Mouse (Mus musculus) forebrain, embryonic 15.5 days (tissue): ENCODE measurements around the gene Tmem220. TPM values are rescaled to one million over a fixed set of nuclear protein-coding genes. Genes with fewer than 3 reads are reported as not detected.

ENCODE experiments used
- ATAC-seq: fragments of 200-750 bp; cut with Nextera tagmentation; replicated peaks from 2 replicates; pipeline ENCODE4 v1.8.0; 2017; ENCODE audit warnings: mild to moderate bottlenecking, moderate TSS enrichment, moderate library complexity
- H3K27ac ChIP-seq: fragments of 300-500 bp; sonication (generic); replicated peaks from 2 replicates; pipeline ENCODE4 v1.5.1; 2015; ENCODE audit warnings: mild to moderate bottlenecking, inconsistent platforms
- H3K27me3 ChIP-seq: fragments of 300-500 bp; sonication (generic); 2 replicates; pipeline ENCODE4 v1.6.1; 2015; ENCODE audit warnings: inconsistent platforms
- H3K36me3 ChIP-seq: fragments of 300-500 bp; sonication (generic); 2 replicates; pipeline ENCODE4 v1.6.1; 2015; ENCODE audit warnings: mild to moderate bottlenecking, inconsistent platforms
- H3K4me1 ChIP-seq: fragments of 300-500 bp; sonication (generic); 2 replicates; pipeline ENCODE4 v1.6.1; 2015; ENCODE audit warnings: inconsistent platforms
- H3K4me2 ChIP-seq: fragments of 300-500 bp; sonication (generic); replicated peaks from 2 replicates; pipeline ENCODE4 v1.6.1; 2015; ENCODE audit warnings: mild to moderate bottlenecking, inconsistent platforms
- H3K4me3 ChIP-seq: fragments of 300-500 bp; sonication (generic); 2 replicates; pipeline ENCODE4 v1.5.1; 2015; ENCODE audit warnings: mild to moderate bottlenecking, inconsistent platforms
- H3K9ac ChIP-seq: fragments of 300-500 bp; sonication (generic); replicated peaks from 2 replicates; pipeline ENCODE4 v1.6.1; 2015; ENCODE audit warnings: mild to moderate bottlenecking, inconsistent platforms
- H3K9me3 ChIP-seq: fragments of 300-500 bp; sonication (generic); 2 replicates; pipeline ENCODE4 v1.6.1; 2016; ENCODE audit warnings: inconsistent platforms
- WGBS: fragments of 180-500 bp; shearing (Covaris S2); methylation state at CpG from one replicate; pipeline ENCODE4 v1.1.7; 2015; ENCODE audit warnings: mixed read lengths; 5-methylcytosine and 5-hydroxymethylcytosine counted together
- polyA plus RNA-seq: library from polyadenylated mRNA; unstranded; fragments of >200 nt; fragmentation: Nextera tagmentation; extraction: Ambion mirVana; gene quantifications from 2 replicates; pipeline ENCODE4 v1.2.1, GENCODE M21; 2015

The Tmem220 gene
- polyA plus RNA-seq, 1 experiment from 2014 or later = 0.55 TPM

GRCm38 (mm10) chr11:66998467-66999403 is 26.2 kb upstream of the Tmem220 start:
- H3K9me3 ChIP-seq = no peaks in the 10 kb centered on the region
- H3K27ac ChIP-seq = no peak overlapping the region
- H3K9ac ChIP-seq = no peak overlapping the region
- H3K4me3 ChIP-seq = no peak overlapping the region
- no peaks in the 10 kb centered on the region for H3K27me3 ChIP-seq
- no peak overlapping the region for H3K4me2 ChIP-seq
- peaks cover 33% of the 10 kb centered on the region for H3K4me1 ChIP-seq
- H3K36me3 ChIP-seq = no peaks in the 10 kb centered on the region
- ATAC-seq = no peak
- 73% methylated on average over 14 of the region's 14 CpGs for WGBS

- H3K36me3 ChIP-seq = no peaks in the 10 kb centered on the region
- H3K9ac ChIP-seq = no peak overlapping the region
- no peak overlapping the region for H3K4me3 ChIP-seq
- ATAC-seq = peak; percentile 60
- no peaks in the 10 kb centered on the region for H3K27me3 ChIP-seq
- no peak overlapping the region for H3K4me2 ChIP-seq
- no peaks in the 10 kb centered on the region for H3K9me3 ChIP-seq
- H3K27ac ChIP-seq = peak overlapping the region; percentile 85
- WGBS = 44% methylated on average over 4 of the region's 4 CpGs
- H3K4me1 ChIP-seq = peaks cover 33% of the 10 kb centered on the region
Observed at GRCm38 (mm10) chr11:67000671-67001070, 24.3 kb upstream of the Tmem220 start.

DNA sequence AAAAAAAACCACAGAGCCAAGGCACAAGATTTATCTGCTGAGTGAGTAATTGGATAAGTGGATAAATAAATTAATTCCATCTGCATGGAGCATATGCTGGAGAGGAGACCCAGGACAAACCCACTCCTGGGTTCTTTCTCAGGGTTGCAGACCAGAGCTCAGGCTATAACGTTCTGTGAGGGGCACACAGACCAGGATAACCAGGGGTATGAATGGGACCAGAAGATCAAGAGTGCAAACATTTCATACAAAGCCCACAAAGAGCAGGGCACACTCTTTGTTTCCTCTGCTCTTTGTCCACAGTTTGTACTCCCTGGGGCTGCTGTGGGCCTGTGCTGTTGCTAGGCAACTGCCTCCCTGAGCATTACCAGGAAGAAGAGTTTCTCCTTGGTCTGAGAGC is 23.2 kb upstream of the Tmem220 start:
- WGBS = 0% methylated on average over 1 of the region's 1 CpGs
- no peaks in the 10 kb centered on the region for H3K9me3 ChIP-seq
- H3K4me1 ChIP-seq = peaks cover 33% of the 10 kb centered on the region
- ATAC-seq = peak; percentile 55; the same call in 1 of the 2 replicates
- peak overlapping the region; percentile 85 for H3K27ac ChIP-seq
- H3K4me3 ChIP-seq = no peak overlapping the region
- H3K27me3 ChIP-seq = no peaks in the 10 kb centered on the region
- no peak overlapping the region for H3K9ac ChIP-seq
- H3K36me3 ChIP-seq = no peaks in the 10 kb centered on the region
- H3K4me2 ChIP-seq = no peak overlapping the region

GRCm38 (mm10) chr11:67002911-67003310 is 22.0 kb upstream of the Tmem220 start:
- Histone ChIP-seq H3K4me1 (peaks cover 34% of the 10 kb centered on the region), H3K36me3 (no peaks in the 10 kb centered on the region), H3K27ac (peak overlapping the region; percentile 85; the same call in 1 of the 2 replicates), H3K9me3 (no peaks in the 10 kb centered on the region), H3K27me3 (no peaks in the 10 kb centered on the region), H3K4me3 (no peak overlapping the region), H3K9ac (no peak overlapping the region), H3K4me2 (no peak overlapping the region)
- WGBS = 33% methylated on average over 2 of the region's 2 CpGs
- ATAC-seq = no peak

- Histone ChIP-seq H3K36me3 (no peaks in the 10 kb centered on the region), H3K4me1 (peaks cover 15% of the 10 kb centered on the region; the same call in 1 of the 2 replicates), H3K27ac (no peak overlapping the region), H3K4me3 (no peak overlapping the region), H3K9ac (no peak overlapping the region), H3K9me3 (no peaks in the 10 kb centered on the region), H3K27me3 (no peaks in the 10 kb centered on the region), H3K4me2 (no peak overlapping the region)
- 61% methylated on average over 8 of the region's 8 CpGs for WGBS
- ATAC-seq = no peak
Observed at GRCm38 (mm10) chr11:67007961-67008360, 17.0 kb upstream of the Tmem220 start.

DNA sequence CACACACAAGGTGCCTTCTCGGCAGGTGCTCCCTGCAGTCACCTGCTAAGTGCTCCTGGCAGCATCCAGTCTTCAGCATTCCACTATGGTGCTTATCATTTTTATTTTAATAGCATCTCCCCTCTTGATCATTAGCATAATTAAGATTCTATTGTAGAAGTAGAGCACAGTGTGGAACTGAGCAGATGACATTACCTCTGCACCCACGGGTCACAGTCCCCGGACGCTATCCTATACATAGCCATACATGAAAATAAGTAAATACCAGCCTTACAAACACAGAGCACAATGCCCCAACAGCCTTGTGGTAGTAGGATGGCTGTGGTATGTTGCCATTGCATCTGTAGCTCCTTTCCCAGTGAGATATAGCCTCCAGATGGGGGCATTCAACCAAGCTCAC is 16.4 kb upstream of the Tmem220 start:
- no peak overlapping the region for H3K4me3 ChIP-seq
- H3K36me3 ChIP-seq = no peaks in the 10 kb centered on the region
- peaks cover 11% of the 10 kb centered on the region; the same call in 1 of the 2 replicates for H3K4me1 ChIP-seq
- H3K9me3 ChIP-seq = no peaks in the 10 kb centered on the region
- H3K27ac ChIP-seq = no peak overlapping the region
- H3K4me2 ChIP-seq = no peak overlapping the region
- no peak for ATAC-seq
- no peaks in the 10 kb centered on the region for H3K27me3 ChIP-seq
- no peak overlapping the region for H3K9ac ChIP-seq
- 93% methylated on average over 4 of the region's 4 CpGs for WGBS

DNA sequence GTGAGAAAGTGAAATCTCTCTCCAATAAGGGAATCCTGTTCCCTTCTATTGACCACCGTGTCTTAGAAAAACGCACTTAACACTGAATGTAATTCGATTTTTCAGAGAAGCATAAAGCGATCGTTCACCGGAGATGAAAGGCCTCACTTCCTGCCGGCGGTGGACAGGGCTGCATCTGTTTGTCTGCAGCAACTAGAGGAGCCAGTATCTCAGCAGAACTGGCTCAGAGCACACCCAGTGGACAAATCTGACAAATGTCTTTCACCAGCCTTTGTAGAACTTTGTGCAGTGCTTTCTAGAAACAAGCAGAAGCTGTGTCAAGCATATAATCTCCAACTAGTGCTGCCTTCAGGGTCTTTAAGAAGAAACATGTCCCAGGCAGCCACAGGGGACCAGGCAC is 14.5 kb upstream of the Tmem220 start:
- H3K9me3 ChIP-seq = no peaks in the 10 kb centered on the region
- H3K4me2 ChIP-seq = no peak overlapping the region

DNA sequence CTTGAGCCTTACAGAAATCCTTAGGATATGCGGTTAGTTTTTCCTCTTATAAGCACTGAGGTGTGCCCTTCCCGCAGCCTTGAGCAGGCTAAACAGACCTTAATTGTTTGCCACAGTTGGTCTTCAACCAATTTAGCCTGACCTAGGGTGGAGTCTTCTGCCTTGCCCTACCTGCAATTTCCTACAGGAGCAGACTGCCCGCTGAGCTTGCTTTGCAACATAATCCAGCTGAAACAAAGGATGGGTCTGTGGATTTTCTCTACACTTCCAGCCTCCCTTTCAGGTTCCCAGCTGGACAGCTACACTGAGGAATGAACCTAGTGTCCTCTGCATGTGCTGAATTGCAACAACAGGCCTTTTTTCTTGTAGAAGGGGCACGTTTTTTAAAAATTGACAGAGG is 13.3 kb upstream of the Tmem220 start:
- Histone ChIP-seq H3K36me3 (no peaks in the 10 kb centered on the region), H3K4me2 (no peak overlapping the region), H3K9me3 (no peaks in the 10 kb centered on the region), H3K9ac (no peak overlapping the region), H3K4me1 (peaks cover 11% of the 10 kb centered on the region; the same call in 1 of the 2 replicates), H3K27ac (no peak overlapping the region), H3K27me3 (no peaks in the 10 kb centered on the region), H3K4me3 (no peak overlapping the region)
- ATAC-seq = no peak
- 17% methylated on average over 4 of the region's 4 CpGs for WGBS

More for the DNA sequence above, 14.5 kb upstream of the Tmem220 start:
- H3K4me3 ChIP-seq = no peak overlapping the region
- no peak overlapping the region for H3K27ac ChIP-seq
- H3K9ac ChIP-seq = peak overlapping the region; percentile 9; the same call in 1 of the 2 replicates
- H3K4me1 ChIP-seq = peaks cover 11% of the 10 kb centered on the region; the same call in 1 of the 2 replicates
- no peaks in the 10 kb centered on the region for H3K27me3 ChIP-seq
- no peaks in the 10 kb centered on the region for H3K36me3 ChIP-seq
- no peak for ATAC-seq
- WGBS = 7% methylated on average over 8 of the region's 8 CpGs

DNA sequence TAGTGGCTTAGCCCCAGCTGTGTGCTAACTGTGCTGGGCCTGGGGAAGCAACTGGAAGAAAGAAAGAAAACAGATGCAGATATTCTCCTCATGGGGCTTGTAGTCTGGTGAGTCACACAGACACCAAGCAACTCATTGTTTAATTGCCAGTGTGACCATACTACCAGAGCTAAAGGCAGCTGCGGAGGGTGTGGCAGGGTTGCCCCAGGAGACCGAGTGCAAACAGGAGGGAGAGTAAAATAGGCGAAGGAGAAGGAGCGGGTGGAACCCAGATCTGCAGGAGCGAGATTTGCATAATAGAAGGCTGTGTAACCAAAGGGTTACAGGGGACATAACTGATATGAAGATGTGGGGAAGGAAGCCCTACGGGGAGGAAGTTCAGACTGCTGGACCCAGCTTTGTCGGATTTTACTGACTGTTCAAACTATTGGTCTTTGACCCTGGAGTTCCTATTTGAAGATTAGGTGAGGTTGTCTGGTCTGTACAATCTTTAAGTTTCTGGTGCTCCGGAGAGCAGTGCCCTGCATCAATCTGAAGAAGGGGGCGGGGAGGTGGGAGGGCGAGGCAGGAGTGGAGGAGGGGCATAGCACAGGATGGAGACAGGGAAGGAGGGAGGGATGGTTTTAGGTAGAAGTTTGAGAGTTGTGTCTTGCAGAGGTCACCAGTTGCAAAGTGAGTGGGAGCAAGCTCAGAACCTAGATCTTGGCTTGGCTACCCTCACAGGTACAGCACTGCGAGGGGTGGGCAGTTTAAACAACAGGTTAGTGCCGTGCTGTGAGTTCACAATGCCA is 7.0 kb upstream of the Tmem220 start:
- Histone ChIP-seq H3K27me3 (no peaks in the 10 kb centered on the region), H3K4me1 (peaks cover 8% of the 10 kb centered on the region; the same call in 1 of the 2 replicates), H3K27ac (no peak overlapping the region), H3K4me3 (no peak overlapping the region), H3K4me2 (no peak overlapping the region), H3K9me3 (no peaks in the 10 kb centered on the region), H3K9ac (no peak overlapping the region), H3K36me3 (no peaks in the 10 kb centered on the region)
- WGBS = 6% methylated on average over 12 of the region's 12 CpGs
- ATAC-seq = no peak

- WGBS = 57% methylated on average over 7 of the region's 7 CpGs
- Histone ChIP-seq H3K4me1 (peaks cover 21% of the 10 kb centered on the region), H3K36me3 (no peaks in the 10 kb centered on the region), H3K9ac (no peak overlapping the region), H3K27ac (no peak overlapping the region), H3K27me3 (no peaks in the 10 kb centered on the region), H3K9me3 (no peaks in the 10 kb centered on the region), H3K4me3 (no peak overlapping the region), H3K4me2 (no peak overlapping the region)
- no peak for ATAC-seq
Observed at GRCm38 (mm10) chr11:67019711-67020475, 5.1 kb upstream of the Tmem220 start.

- Histone ChIP-seq H3K27me3 (no peaks in the 10 kb centered on the region), H3K36me3 (no peaks in the 10 kb centered on the region), H3K27ac (no peak overlapping the region), H3K9ac (no peak overlapping the region), H3K4me3 (0 out of 2 replicates have a peak overlapping the region, but pooled peaks have one; percentile 9), H3K4me1 (peaks cover 24% of the 10 kb centered on the region), H3K4me2 (peak overlapping the region; percentile 40), H3K9me3 (no peaks in the 10 kb centered on the region)
- ATAC-seq = no peak
- 3% methylated on average over 12 of the region's 12 CpGs for WGBS
Observed at GRCm38 (mm10) chr11:67020948-67021347, 4.0 kb upstream of the Tmem220 start.
